Mouse (Mus musculus): Measurements from ENCODE around the gene Smg6. TPM values are rescaled to one million over a fixed set of nuclear protein-coding genes. Genes with fewer than 3 reads are reported as not detected.

The Smg6 gene
- polyA plus RNA-seq, 1 experiment from 2014 or later, result 19.9 TPM

DNA sequence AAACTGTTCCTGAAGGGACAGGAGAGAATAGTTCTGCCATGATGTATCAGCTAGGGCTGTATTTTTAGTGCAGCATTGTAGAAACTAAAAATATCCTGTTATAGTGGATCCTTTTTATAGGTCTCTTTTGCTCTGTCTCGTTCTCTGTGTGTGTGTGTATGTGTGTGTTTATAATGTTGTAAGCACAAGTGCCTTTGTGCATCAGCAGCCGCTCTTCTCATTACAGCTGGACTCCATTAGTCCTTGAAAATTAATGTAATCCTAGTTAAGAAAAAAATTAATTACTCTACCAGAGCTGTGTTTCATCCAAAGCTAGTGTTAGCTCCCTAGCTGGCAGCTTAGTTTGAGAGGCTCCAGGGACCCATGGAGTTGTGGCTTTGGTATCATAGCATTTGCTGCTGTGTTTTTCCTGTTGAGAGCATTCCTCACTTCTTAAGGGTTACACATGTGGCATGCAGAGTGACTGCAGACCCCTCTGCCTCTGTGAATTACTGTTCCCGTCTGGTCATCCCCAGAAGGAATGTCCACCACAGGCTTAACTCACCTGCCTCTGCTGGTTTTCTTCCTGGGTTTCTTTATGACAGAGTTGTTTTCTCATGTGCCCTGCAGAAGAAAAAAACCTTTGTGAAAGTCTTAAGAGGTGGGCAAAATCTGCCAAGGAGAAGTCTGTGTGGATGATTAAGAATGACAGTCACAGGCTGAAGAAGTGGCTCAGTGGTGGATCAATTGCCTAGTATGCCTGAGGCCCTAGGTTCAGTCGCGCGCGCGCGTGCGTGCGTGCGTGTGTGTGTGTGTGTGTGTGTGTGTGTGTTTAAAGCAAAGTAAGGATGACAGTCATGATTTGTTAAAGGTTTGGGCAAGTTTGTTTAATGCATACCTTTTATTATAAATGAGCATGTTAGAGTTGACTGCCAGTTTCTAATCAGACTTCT is 88.4 kb downstream of the Smg6 start:
- H3K9ac ChIP-seq (replicated peaks; ENCODE audit: low read depth, low read length), result no peak overlapping the region

DNA sequence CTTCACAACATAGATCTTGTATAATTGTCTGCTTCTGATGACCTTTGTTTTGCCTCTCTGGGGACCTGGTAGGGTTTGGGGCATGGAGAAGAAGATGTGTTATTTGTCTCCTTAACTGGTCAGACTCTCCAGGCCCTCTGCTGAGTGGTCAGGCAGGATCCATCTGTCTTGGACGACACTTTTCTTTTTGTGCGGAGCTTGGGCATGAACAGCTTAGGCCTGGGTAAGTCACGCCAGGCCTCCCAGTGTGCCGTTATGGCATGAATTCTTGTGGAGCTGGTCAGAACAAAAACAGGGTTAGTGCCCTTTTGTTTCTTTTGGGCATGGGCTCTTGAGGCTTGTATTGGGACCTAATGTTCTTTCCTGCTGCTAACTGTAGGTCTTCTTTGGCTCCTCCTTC is 89.2 kb downstream of the Smg6 start:
- Histone ChIP-seq H3K4me1 (ENCODE audit: control insufficient read depth, insufficient read depth, low read length) (peaks cover 49% of the 10 kb centered on the region; the same call in 1 of the 2 replicates), H3K36me3 (ENCODE audit: control insufficient read depth, insufficient read depth, low read length) (no peaks in the 10 kb centered on the region), H3K9ac (replicated peaks; ENCODE audit: low read depth, low read length) (no peak overlapping the region), H3K4me2 (replicated peaks; ENCODE audit: low read depth, low read length) (no peak overlapping the region), H3K27me3 (ENCODE audit: control insufficient read depth, insufficient read depth, low read length) (no peaks in the 10 kb centered on the region), H3K4me3 (ENCODE audit: low read depth, low read length) (no peak overlapping the region), H3K27ac (ENCODE audit: low read length) (peak overlapping the region; percentile 91), H3K9me3 (ENCODE audit: control insufficient read depth, low read depth, low read length) (no peaks in the 10 kb centered on the region)
- ATAC-seq (ENCODE audit: insufficient number of reproducible peaks, insufficient read depth, low FRiP score, low read depth), result no peak
- 60% methylated on average over 4 of the region's 4 CpGs for WGBS

More for the DNA sequence above, 88.4 kb downstream of the Smg6 start:
- WGBS, result 55% methylated on average over 12 of the region's 12 CpGs
- no peak for ATAC-seq (ENCODE audit: insufficient number of reproducible peaks, insufficient read depth, low FRiP score, low read depth)
- Histone ChIP-seq H3K4me1 (ENCODE audit: control insufficient read depth, insufficient read depth, low read length) (peaks cover 49% of the 10 kb centered on the region; the same call in 1 of the 2 replicates), H3K4me2 (replicated peaks; ENCODE audit: low read depth, low read length) (0 out of 2 replicates have a peak overlapping the region, but pooled peaks have one; percentile 4), H3K4me3 (ENCODE audit: low read depth, low read length) (no peak overlapping the region), H3K27me3 (ENCODE audit: control insufficient read depth, insufficient read depth, low read length) (no peaks in the 10 kb centered on the region), H3K9me3 (ENCODE audit: control insufficient read depth, low read depth, low read length) (no peaks in the 10 kb centered on the region), H3K27ac (ENCODE audit: low read length) (peak overlapping the region; percentile 91), H3K36me3 (ENCODE audit: control insufficient read depth, insufficient read depth, low read length) (no peaks in the 10 kb centered on the region)

DNA sequence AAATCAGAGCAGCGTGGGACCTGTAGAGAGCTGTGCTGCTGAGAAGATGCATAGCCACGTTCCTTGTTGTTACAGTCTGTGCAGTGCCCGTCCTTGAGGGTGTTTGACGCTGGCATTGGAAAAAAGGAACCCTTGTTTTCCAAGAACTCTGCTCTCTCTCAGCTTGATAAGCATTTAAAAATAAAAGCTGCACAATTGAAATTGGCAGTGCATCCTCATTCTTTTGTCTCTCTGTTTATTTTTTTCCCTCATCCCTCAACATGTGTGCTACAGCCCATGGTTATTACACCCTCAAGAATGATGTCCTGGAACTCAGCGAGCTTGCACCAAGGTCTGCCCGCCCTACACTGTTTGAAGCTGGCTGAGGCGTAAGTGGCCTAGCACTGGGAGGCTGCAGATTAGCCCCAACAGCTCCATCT is 89.8 kb downstream of the Smg6 start:
- Histone ChIP-seq H3K4me3 (ENCODE audit: low read depth, low read length) (no peak overlapping the region), H3K4me1 (ENCODE audit: control insufficient read depth, insufficient read depth, low read length) (peaks cover 49% of the 10 kb centered on the region; the same call in 1 of the 2 replicates), H3K9ac (replicated peaks; ENCODE audit: low read depth, low read length) (no peak overlapping the region), H3K27me3 (ENCODE audit: control insufficient read depth, insufficient read depth, low read length) (no peaks in the 10 kb centered on the region), H3K27ac (ENCODE audit: low read length) (peak overlapping the region; percentile 91), H3K9me3 (ENCODE audit: control insufficient read depth, low read depth, low read length) (no peaks in the 10 kb centered on the region), H3K4me2 (replicated peaks; ENCODE audit: low read depth, low read length) (no peak overlapping the region), H3K36me3 (ENCODE audit: control insufficient read depth, insufficient read depth, low read length) (no peaks in the 10 kb centered on the region)
- 53% methylated on average over 7 of the region's 7 CpGs for WGBS
- no peak for ATAC-seq (ENCODE audit: insufficient number of reproducible peaks, insufficient read depth, low FRiP score, low read depth)

DNA sequence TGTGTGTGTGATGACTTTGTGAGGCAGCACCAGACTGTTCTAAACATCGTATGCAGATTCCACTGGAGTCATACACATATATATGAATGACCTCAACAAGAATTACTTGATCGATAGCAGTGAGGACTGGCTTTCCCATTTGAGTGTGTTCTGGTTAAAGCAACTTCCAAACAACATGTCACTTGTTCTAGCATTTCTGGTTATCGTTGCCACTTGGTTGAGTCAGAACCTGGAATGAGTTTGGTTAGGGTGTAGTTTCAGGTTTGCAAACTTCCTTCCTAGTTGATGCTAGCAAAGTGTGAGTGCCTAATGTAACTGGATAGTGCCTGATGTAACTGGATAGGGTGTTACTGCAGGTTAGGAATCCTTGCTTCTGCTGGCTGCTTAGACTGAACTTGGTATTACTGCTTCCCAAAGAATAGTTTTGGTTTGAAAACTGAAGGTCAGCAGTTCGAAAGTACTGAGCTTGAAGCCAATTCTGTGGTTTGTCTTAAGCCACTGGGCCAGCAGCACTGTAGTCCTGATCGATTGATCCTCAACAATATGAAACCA is 90.8 kb downstream of the Smg6 start:
- H3K9me3 ChIP-seq (ENCODE audit: control insufficient read depth, low read depth, low read length), result no peaks in the 10 kb centered on the region
- H3K36me3 ChIP-seq (ENCODE audit: control insufficient read depth, insufficient read depth, low read length), result no peaks in the 10 kb centered on the region
- no peak overlapping the region for H3K4me3 ChIP-seq (ENCODE audit: low read depth, low read length)
- no peak for ATAC-seq (ENCODE audit: insufficient number of reproducible peaks, insufficient read depth, low FRiP score, low read depth)
- 72% methylated on average over 5 of the region's 5 CpGs for WGBS
- no peak overlapping the region for H3K9ac ChIP-seq (replicated peaks; ENCODE audit: low read depth, low read length)
- no peak overlapping the region for H3K4me2 ChIP-seq (replicated peaks; ENCODE audit: low read depth, low read length)
- H3K27ac ChIP-seq (ENCODE audit: low read length), result peak overlapping the region; percentile 91
- peaks cover 49% of the 10 kb centered on the region; the same call in 1 of the 2 replicates for H3K4me1 ChIP-seq (ENCODE audit: control insufficient read depth, insufficient read depth, low read length)
- no peaks in the 10 kb centered on the region for H3K27me3 ChIP-seq (ENCODE audit: control insufficient read depth, insufficient read depth, low read length)

DNA sequence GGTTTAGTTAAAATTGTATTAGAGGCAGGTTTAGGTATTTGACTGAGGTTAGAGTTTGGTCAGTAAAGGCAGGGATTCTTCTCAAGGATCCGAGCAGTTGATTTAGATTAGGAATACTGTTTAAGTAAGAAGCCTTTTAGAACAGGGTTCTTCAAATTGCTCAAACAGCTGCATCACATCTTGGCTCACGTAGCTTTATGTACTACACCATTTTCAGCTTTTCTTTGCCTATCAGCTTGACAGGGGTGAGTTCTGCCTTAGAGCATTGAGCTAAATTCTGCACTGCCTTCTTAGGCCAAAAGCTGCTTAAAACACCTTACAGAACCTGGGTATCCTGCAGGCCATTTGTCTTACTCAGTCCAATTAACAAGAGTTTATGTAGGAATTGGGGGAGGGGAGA is 92.2 kb downstream of the Smg6 start:
- 39% methylated on average over 2 of the region's 2 CpGs for WGBS
- peak overlapping the region; percentile 91 for H3K27ac ChIP-seq (ENCODE audit: low read length)
- no peak overlapping the region for H3K9ac ChIP-seq (replicated peaks; ENCODE audit: low read depth, low read length)
- no peaks in the 10 kb centered on the region for H3K9me3 ChIP-seq (ENCODE audit: control insufficient read depth, low read depth, low read length)
- H3K36me3 ChIP-seq (ENCODE audit: control insufficient read depth, insufficient read depth, low read length), result no peaks in the 10 kb centered on the region
- H3K4me2 ChIP-seq (replicated peaks; ENCODE audit: low read depth, low read length), result no peak overlapping the region
- no peak overlapping the region for H3K4me3 ChIP-seq (ENCODE audit: low read depth, low read length)
- peaks cover 44% of the 10 kb centered on the region; the same call in 1 of the 2 replicates for H3K4me1 ChIP-seq (ENCODE audit: control insufficient read depth, insufficient read depth, low read length)
- no peak for ATAC-seq (ENCODE audit: insufficient number of reproducible peaks, insufficient read depth, low FRiP score, low read depth)
- no peaks in the 10 kb centered on the region for H3K27me3 ChIP-seq (ENCODE audit: control insufficient read depth, insufficient read depth, low read length)

DNA sequence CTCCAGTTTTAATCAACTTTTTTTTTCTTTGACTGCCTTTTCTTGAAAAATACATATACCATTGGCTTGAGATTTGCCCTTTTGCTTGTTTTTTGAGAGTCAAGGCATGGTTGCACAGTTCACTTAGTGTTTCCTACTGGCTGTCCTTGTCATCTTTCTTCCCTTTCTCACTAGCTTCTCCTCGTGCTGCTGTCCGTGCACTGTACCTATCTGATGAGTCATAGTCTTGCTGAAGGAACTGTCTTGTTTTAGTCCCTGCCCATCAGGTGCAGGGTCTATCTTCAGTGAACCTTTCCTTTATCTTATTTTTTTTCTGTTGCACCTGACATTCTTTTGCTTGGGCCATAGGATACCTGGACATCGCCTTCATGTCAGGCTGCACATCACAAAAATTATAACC is 101.4 kb downstream of the Smg6 start:
- Histone ChIP-seq H3K4me2 (replicated peaks; ENCODE audit: low read depth, low read length) (no peak overlapping the region), H3K36me3 (ENCODE audit: control insufficient read depth, insufficient read depth, low read length) (no peaks in the 10 kb centered on the region; the same call in 1 of the 2 replicates), H3K27me3 (ENCODE audit: control insufficient read depth, insufficient read depth, low read length) (no peaks in the 10 kb centered on the region), H3K4me1 (ENCODE audit: control insufficient read depth, insufficient read depth, low read length) (peaks cover 5% of the 10 kb centered on the region; the same call in 1 of the 2 replicates), H3K9me3 (ENCODE audit: control insufficient read depth, low read depth, low read length) (no peaks in the 10 kb centered on the region), H3K9ac (replicated peaks; ENCODE audit: low read depth, low read length) (no peak overlapping the region), H3K4me3 (ENCODE audit: low read depth, low read length) (no peak overlapping the region), H3K27ac (ENCODE audit: low read length) (no peak overlapping the region)
- no peak for ATAC-seq (ENCODE audit: insufficient number of reproducible peaks, insufficient read depth, low FRiP score, low read depth)
- 80% methylated on average over 3 of the region's 3 CpGs for WGBS

DNA sequence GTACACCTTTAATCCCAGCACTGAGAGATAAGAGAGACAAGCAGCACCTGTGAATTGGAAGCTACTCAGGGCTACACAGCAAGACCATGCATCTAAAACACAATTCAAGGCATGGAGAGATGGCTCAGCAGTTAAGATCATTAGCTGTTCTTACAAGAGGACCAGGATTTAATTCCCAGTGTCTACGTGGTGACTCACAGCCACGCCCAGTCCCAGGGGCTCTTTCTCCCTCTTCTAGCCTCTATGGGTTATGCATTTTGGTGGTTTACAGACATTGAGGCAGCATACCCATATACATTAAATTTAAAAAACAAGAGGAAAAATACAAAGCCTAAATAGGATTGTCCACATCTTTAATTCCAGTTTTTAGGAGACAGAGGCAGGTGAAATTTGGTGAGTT is 102.0 kb downstream of the Smg6 start:
- no peak overlapping the region for H3K4me2 ChIP-seq (replicated peaks; ENCODE audit: low read depth, low read length)
- H3K36me3 ChIP-seq (ENCODE audit: control insufficient read depth, insufficient read depth, low read length), result no peaks in the 10 kb centered on the region; the same call in 1 of the 2 replicates
- ATAC-seq (ENCODE audit: insufficient number of reproducible peaks, insufficient read depth, low FRiP score, low read depth), result no peak
- H3K4me3 ChIP-seq (ENCODE audit: low read depth, low read length), result no peak overlapping the region
- WGBS, result 63% methylated on average over 2 of the region's 2 CpGs
- no peaks in the 10 kb centered on the region for H3K9me3 ChIP-seq (ENCODE audit: control insufficient read depth, low read depth, low read length)
- H3K4me1 ChIP-seq (ENCODE audit: control insufficient read depth, insufficient read depth, low read length), result peaks cover 5% of the 10 kb centered on the region; the same call in 1 of the 2 replicates
- no peak overlapping the region for H3K9ac ChIP-seq (replicated peaks; ENCODE audit: low read depth, low read length)
- no peaks in the 10 kb centered on the region for H3K27me3 ChIP-seq (ENCODE audit: control insufficient read depth, insufficient read depth, low read length)
- H3K27ac ChIP-seq (ENCODE audit: low read length), result no peak overlapping the region

DNA sequence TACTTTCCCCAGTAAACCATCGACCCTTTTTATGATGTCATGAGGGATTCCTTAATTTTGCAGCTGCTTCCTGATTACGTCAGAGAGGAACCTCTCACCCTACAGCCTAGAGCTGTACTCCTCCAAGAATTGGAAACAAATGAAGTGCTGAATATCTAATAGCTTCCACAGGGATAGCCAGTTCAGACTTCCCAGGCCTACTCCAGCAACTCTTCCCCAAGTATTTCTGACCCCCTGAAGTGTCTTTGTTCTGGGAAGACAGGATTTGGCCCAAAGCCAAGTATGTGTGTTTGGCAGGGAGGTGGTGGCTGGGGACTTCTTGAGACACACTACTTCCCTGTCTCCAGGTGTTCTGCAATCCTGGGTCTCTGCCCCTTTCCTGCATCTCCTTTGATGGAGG is 105.6 kb downstream of the Smg6 start:
- Histone ChIP-seq H3K9ac (replicated peaks; ENCODE audit: low read depth, low read length) (no peak overlapping the region), H3K36me3 (ENCODE audit: control insufficient read depth, insufficient read depth, low read length) (no peaks in the 10 kb centered on the region; the same call in 1 of the 2 replicates), H3K27ac (ENCODE audit: low read length) (peak overlapping the region; percentile 7; the same call in 1 of the 2 replicates), H3K4me3 (ENCODE audit: low read depth, low read length) (no peak overlapping the region), H3K4me1 (ENCODE audit: control insufficient read depth, insufficient read depth, low read length) (peaks cover 15% of the 10 kb centered on the region), H3K27me3 (ENCODE audit: control insufficient read depth, insufficient read depth, low read length) (no peaks in the 10 kb centered on the region), H3K4me2 (replicated peaks; ENCODE audit: low read depth, low read length) (no peak overlapping the region), H3K9me3 (ENCODE audit: control insufficient read depth, low read depth, low read length) (no peaks in the 10 kb centered on the region)
- ATAC-seq (ENCODE audit: insufficient number of reproducible peaks, insufficient read depth, low FRiP score, low read depth), result no peak
- 50% methylated on average over 2 of the region's 2 CpGs for WGBS

Measured in stomach, embryonic 14.5 days (tissue).